23 mouse cellular contexts compared by ENCODE assay signal in genomic region chr6:89246261-89246660, GRCm38 (mm10).
DNase-seq lines count a peak whose midpoint lies in the region; ATAC-seq and TF ChIP-seq lines count a peak whose summit lies in the region.
"Had no signal": no experiment of that assay in that cellular context is flagged by ENCODE, and none has a peak within 500 bp of the region (broad histone marks: within the 10 kb centered on the region; RNA-seq: fewer than 3 reads in every experiment).

No protein-coding gene starts in this region.

- H3K36me3 ChIP-seq in forebrain, embryonic 11.5 days (ENCODE audit: control insufficient read depth, insufficient read depth, low read length), result no peaks in the 10 kb centered on the region
- no peaks in the 10 kb centered on the region for H3K36me3 ChIP-seq in forebrain, embryonic 15.5 days
- no peaks in the 10 kb centered on the region for H3K36me3 ChIP-seq in heart, embryonic 11.5 days (ENCODE audit: control insufficient read depth, insufficient read depth, low read length)
- H3K36me3 ChIP-seq in intestine, embryonic 14.5 days (ENCODE audit: control insufficient read depth, insufficient read depth, low read length), result no peaks in the 10 kb centered on the region
- H3K36me3 ChIP-seq in intestine, postnatal 0 days (ENCODE audit: control insufficient read depth, insufficient read depth), result no peaks in the 10 kb centered on the region
- H3K36me3 ChIP-seq: embryonic facial prominence, embryonic 13.5 days; embryonic facial prominence, embryonic 15.5 days; forebrain, embryonic 10.5 days had no signal

- no peak for ATAC-seq in forebrain, embryonic 11.5 days (replicated peaks; ENCODE audit: low FRiP score)
- no peak for ATAC-seq in forebrain, embryonic 15.5 days (replicated peaks)
- ATAC-seq in heart, embryonic 11.5 days (replicated peaks; ENCODE audit: insufficient number of reproducible peaks, low FRiP score, low TSS enrichment), result no peak
- ATAC-seq in intestine, embryonic 14.5 days (replicated peaks; ENCODE audit: low FRiP score, low TSS enrichment, low read depth), result no peak
- ATAC-seq in intestine, postnatal 0 days, result no peak
- ATAC-seq: forebrain, embryonic 13.5 days; forebrain, embryonic 16.5 days had no signal

- H3K4me2 ChIP-seq in forebrain, embryonic 11.5 days (ENCODE audit: low read depth, low read length, severe bottlenecking), result no peak overlapping the region
- no peak overlapping the region for H3K4me2 ChIP-seq in forebrain, embryonic 15.5 days (replicated peaks)
- no peak overlapping the region for H3K4me2 ChIP-seq in heart, embryonic 11.5 days
- H3K4me2 ChIP-seq in intestine, embryonic 14.5 days (ENCODE audit: low read length), result no peak overlapping the region
- no peak overlapping the region for H3K4me2 ChIP-seq in intestine, postnatal 0 days (replicated peaks; ENCODE audit: low read depth)
- H3K4me2 ChIP-seq: embryonic facial prominence, embryonic 13.5 days; embryonic facial prominence, embryonic 15.5 days; forebrain, embryonic 13.5 days had no signal

- no peaks in the 10 kb centered on the region for H3K4me1 ChIP-seq in forebrain, embryonic 11.5 days (replicated peaks; ENCODE audit: control insufficient read depth, insufficient read depth, low read length)
- H3K4me1 ChIP-seq in forebrain, embryonic 15.5 days, result no peaks in the 10 kb centered on the region
- H3K4me1 ChIP-seq in heart, embryonic 11.5 days (ENCODE audit: control insufficient read depth, insufficient read depth, low read length), result no peaks in the 10 kb centered on the region
- no peaks in the 10 kb centered on the region for H3K4me1 ChIP-seq in intestine, embryonic 14.5 days (replicated peaks; ENCODE audit: control insufficient read depth, insufficient read depth, low read length)
- no peaks in the 10 kb centered on the region for H3K4me1 ChIP-seq in intestine, postnatal 0 days (replicated peaks; ENCODE audit: control insufficient read depth, insufficient read depth, low read length)
- H3K4me1 ChIP-seq: embryonic facial prominence, embryonic 13.5 days; embryonic facial prominence, embryonic 15.5 days had no signal

- H3K9me3 ChIP-seq in forebrain, embryonic 11.5 days (ENCODE audit: control insufficient read depth, low read length), result no peaks in the 10 kb centered on the region
- no peaks in the 10 kb centered on the region for H3K9me3 ChIP-seq in forebrain, embryonic 15.5 days
- no peaks in the 10 kb centered on the region for H3K9me3 ChIP-seq in heart, embryonic 11.5 days (replicated peaks; ENCODE audit: control insufficient read depth, low read length)
- H3K9me3 ChIP-seq in intestine, embryonic 14.5 days (ENCODE audit: control insufficient read depth, low read length), result no peaks in the 10 kb centered on the region
- no peaks in the 10 kb centered on the region for H3K9me3 ChIP-seq in intestine, postnatal 0 days (ENCODE audit: control insufficient read depth)
- H3K9me3 ChIP-seq: embryonic facial prominence, embryonic 13.5 days; embryonic facial prominence, embryonic 15.5 days; forebrain, embryonic 10.5 days; forebrain, embryonic 13.5 days had no signal

- no peak overlapping the region for H3K27ac ChIP-seq in forebrain, embryonic 11.5 days (ENCODE audit: low read depth, low read length)
- H3K27ac ChIP-seq in forebrain, embryonic 15.5 days (replicated peaks), result no peak overlapping the region
- H3K27ac ChIP-seq in heart, embryonic 11.5 days (ENCODE audit: low read depth, low read length), result no peak overlapping the region
- H3K27ac ChIP-seq in intestine, embryonic 14.5 days (ENCODE audit: low read depth), result no peak overlapping the region
- no peak overlapping the region for H3K27ac ChIP-seq in intestine, postnatal 0 days (ENCODE audit: low read depth, low read length)
- H3K27ac ChIP-seq: embryonic facial prominence, embryonic 13.5 days; embryonic facial prominence, embryonic 15.5 days; forebrain, embryonic 10.5 days; forebrain, embryonic 13.5 days had no signal

- no peak overlapping the region for H3K4me3 ChIP-seq in forebrain, embryonic 11.5 days (ENCODE audit: low read depth, low read length)
- H3K4me3 ChIP-seq in forebrain, embryonic 15.5 days, result no peak overlapping the region
- no peak overlapping the region for H3K4me3 ChIP-seq in heart, embryonic 11.5 days (ENCODE audit: low read depth, low read length)
- H3K4me3 ChIP-seq in intestine, embryonic 14.5 days (ENCODE audit: low read depth, low read length), result no peak overlapping the region
- H3K4me3 ChIP-seq in intestine, postnatal 0 days (ENCODE audit: low read depth, low read length), result no peak overlapping the region
- H3K4me3 ChIP-seq: embryonic facial prominence, embryonic 13.5 days; embryonic facial prominence, embryonic 15.5 days; erythroblast, embryonic 14.5 days; forebrain, embryonic 10.5 days; forebrain, embryonic 13.5 days had no signal

- 95% methylated on average over 5 of the region's 5 CpGs for WGBS in forebrain, embryonic 11.5 days
- 97% methylated on average over 5 of the region's 5 CpGs for WGBS in forebrain, embryonic 15.5 days
- 79% methylated on average over 5 of the region's 5 CpGs for WGBS in heart, embryonic 11.5 days (ENCODE audit: insufficient replicate concordance)
- WGBS in intestine, embryonic 14.5 days, result 92% methylated on average over 5 of the region's 5 CpGs
- 80% methylated on average over 5 of the region's 5 CpGs for WGBS in intestine, postnatal 0 days

- peak; percentile 43 for DNase-seq in forebrain, embryonic 11.5 days (ENCODE audit: low spot score)
- peak; percentile 81 for DNase-seq in heart, adult 11 months
- peak; percentile 34 for DNase-seq in intestine, embryonic 14.5 days (ENCODE audit: low spot score)
- peak; percentile 22 for DNase-seq in A20 (ENCODE audit: low read depth, low spot score)
- DNase-seq: adrenal gland, adult 2 months; adrenal gland, postnatal 10 days; adrenal gland, postnatal 25 days; cerebellum, adult 11 months; cerebellum, adult 18-20 months; cerebellum, adult 8-10 months; cerebellum, adult 9-11 months; cerebellum, postnatal 14 days; cerebellum, postnatal 36 days; embryo, embryonic 11 days had no signal

- H3K9ac ChIP-seq in forebrain, embryonic 11.5 days (ENCODE audit: low read length), result no peak overlapping the region
- no peak overlapping the region for H3K9ac ChIP-seq in forebrain, embryonic 15.5 days (replicated peaks)
- no peak overlapping the region for H3K9ac ChIP-seq in heart, embryonic 11.5 days (ENCODE audit: low read depth, low read length)
- H3K9ac ChIP-seq in intestine, embryonic 14.5 days (ENCODE audit: low read length), result no peak overlapping the region
- H3K9ac ChIP-seq in intestine, postnatal 0 days (ENCODE audit: low read depth, low read length), result no peak overlapping the region
- H3K9ac ChIP-seq: embryonic facial prominence, embryonic 13.5 days; embryonic facial prominence, embryonic 15.5 days; forebrain, embryonic 13.5 days had no signal

- H3K27me3 ChIP-seq in forebrain, embryonic 11.5 days (ENCODE audit: control insufficient read depth, insufficient read depth, low read length), result no peaks in the 10 kb centered on the region
- H3K27me3 ChIP-seq in forebrain, embryonic 15.5 days, result no peaks in the 10 kb centered on the region
- H3K27me3 ChIP-seq in heart, embryonic 11.5 days (ENCODE audit: control insufficient read depth, insufficient read depth, low read length), result no peaks in the 10 kb centered on the region; the same call in 1 of the 2 replicates
- H3K27me3 ChIP-seq in intestine, embryonic 14.5 days (replicated peaks; ENCODE audit: control insufficient read depth, insufficient read depth, low read length), result no peaks in the 10 kb centered on the region
- H3K27me3 ChIP-seq in intestine, postnatal 0 days (replicated peaks; ENCODE audit: control insufficient read depth, insufficient read depth, low read length), result no peaks in the 10 kb centered on the region
- H3K27me3 ChIP-seq: embryonic facial prominence, embryonic 13.5 days; embryonic facial prominence, embryonic 15.5 days; forebrain, embryonic 13.5 days had no signal

- no peak for TF ChIP-seq CTCF in intestine, postnatal 0 days (IDR thresholded peaks at IDR 0.05; ENCODE audit: low read depth)

Comparison
In these comparisons a context has a peak if more than half of its experiments do, and no peak if none do; other contexts are left out.
1. DNase-seq: peak in every context shown above with its lines; median percentile 81 in heart, adult 11 months; 43 in forebrain, embryonic 11.5 days; 34 in intestine, embryonic 14.5 days; 22 in A20.